Mouse (Mus musculus) heart, adult 2 months (tissue): ENCODE measurements around the gene Kmt2a. TPM values are rescaled to one million over a fixed set of nuclear protein-coding genes. Genes with fewer than 3 reads are reported as not detected.

Experiments used
- DNase-seq, 2 experiments: peaks; one replicate each; pipeline ENCODE4 v3.0.0; 2021
- H3K27ac ChIP-seq: fragments of 200-600 bp; 2 replicates; pipeline ENCODE4 v1.8.1; 2022
- H3K27me3 ChIP-seq: fragments of 200-500 bp; 2 replicates; pipeline ENCODE4 v1.6.1; 2012; ENCODE audit warnings: mild to moderate bottlenecking, low read length, inconsistent platforms, mixed read lengths; ENCODE audit not compliant: control insufficient read depth, insufficient read depth
- H3K36me3 ChIP-seq: fragments of 200-500 bp; 2 replicates; pipeline ENCODE4 v1.6.1; 2012; ENCODE audit warnings: low read length, inconsistent platforms; ENCODE audit not compliant: control insufficient read depth, insufficient read depth
- H3K4me1 ChIP-seq: fragments of 200-500 bp; 2 replicates; pipeline ENCODE4 v1.6.1; 2011; ENCODE audit warnings: low read length; ENCODE audit not compliant: control insufficient read depth, insufficient read depth
- H3K4me3 ChIP-seq: fragments of 200-600 bp; 2 replicates; pipeline ENCODE4 v1.8.1; 2022
- H3K79me2 ChIP-seq: fragments of 200-500 bp; replicated peaks from 2 replicates; pipeline ENCODE4 v1.6.1; 2012; ENCODE audit warnings: mild to moderate bottlenecking, inconsistent platforms, low read length, moderate library complexity, mixed read lengths; ENCODE audit not compliant: control insufficient read depth, insufficient read depth
- H3K9ac ChIP-seq: fragments of 200-500 bp; 2 replicates; pipeline ENCODE4 v1.6.1; 2012; ENCODE audit warnings: low read depth, mild to moderate bottlenecking, control low read depth, inconsistent platforms, low read length, mixed read lengths
- CTCF ChIP-seq: fragments of 200-600 bp; IDR thresholded peaks from 2 replicates; pipeline ENCODE4 v1.8.1; 2022; ENCODE audit warnings: antibody characterized with exemption, mild to moderate bottlenecking, moderate library complexity
- EP300 ChIP-seq: fragments of 200-500 bp; IDR thresholded peaks from 2 replicates; pipeline ENCODE4 v1.6.1; 2011; ENCODE audit warnings: low read depth, low read length, control low read depth; ENCODE audit not compliant: insufficient read depth
- POLR2A ChIP-seq: fragments of 200-500 bp; IDR thresholded peaks from 2 replicates; pipeline ENCODE4 v1.6.1; 2011; ENCODE audit warnings: mild to moderate bottlenecking, low read depth, low read length, control low read depth; ENCODE audit not compliant: insufficient read depth
- WGBS: fragments of 180-500 bp; shearing (Covaris S2); methylation state at CpG from one replicate; pipeline ENCODE4 v1.1.7; 2018; 5-methylcytosine and 5-hydroxymethylcytosine counted together
- intact Hi-C: fragments of 180-260 bp; cut with DNase I; formaldehyde crosslinking; loops from one replicate; pipeline ENCODE4 v1.15.1; 2025
- polyA plus RNA-seq: library from polyadenylated mRNA; depleted of rRNA; stranded (reverse); fragments of >200 nt; gene quantifications from 2 replicates; pipeline ENCODE4 v1.2.3, GENCODE M21; 2012
- total RNA-seq, 2 experiments: library from RNA; stranded (reverse); gene quantifications; 2 replicates each; pipeline ENCODE4 v1.2.3; 2021

The Kmt2a gene
- total and polyA plus RNA-seq, 3 experiments, result 11.8 to 25.9 (median 25.7) TPM

- Histone ChIP-seq H3K4me1 (peaks cover 2% of the 10 kb centered on the region; the same call in 1 of the 2 replicates), H3K79me2 (no peaks in the 10 kb centered on the region), H3K27ac (no peak overlapping the region), H3K27me3 (no peaks in the 10 kb centered on the region), H3K36me3 (peaks cover 2% of the 10 kb centered on the region; the same call in 1 of the 2 replicates), H3K4me3 (no peak overlapping the region), H3K9ac (no peak overlapping the region)
- no peak for DNase-seq
- intact Hi-C loops, result no loop called here
- TF ChIP-seq POLR2A, result no peak
- TF ChIP-seq CTCF, result peak; percentile 59
- no peak for TF ChIP-seq EP300
- 68% methylated on average over 4 of the region's 4 CpGs for WGBS
These were observed 19.3 kb upstream of the Kmt2a start for GRCm38 (mm10) chr9:44900402-44900801.

DNA sequence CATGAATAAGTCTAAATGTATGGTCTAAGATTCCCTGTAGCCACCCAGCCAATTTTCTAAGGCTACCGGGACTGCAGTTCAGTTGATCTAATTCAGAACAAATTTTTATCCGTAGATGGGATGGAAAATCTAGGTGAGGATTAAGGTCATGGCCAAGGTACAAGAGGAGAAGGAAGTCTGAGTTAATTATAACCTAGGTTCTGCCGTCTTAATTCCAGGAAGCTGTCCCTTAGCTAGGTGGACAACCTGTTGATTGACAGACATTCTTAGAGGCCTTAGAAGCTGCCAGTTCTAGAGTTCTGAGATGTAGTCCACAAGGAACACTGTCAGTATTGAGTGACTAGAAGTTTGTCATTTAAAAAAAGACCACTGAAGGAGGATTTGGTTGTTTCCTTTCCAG lies 18.6 kb upstream of the Kmt2a start:
- Histone ChIP-seq H3K9ac (no peak overlapping the region), H3K27ac (no peak overlapping the region), H3K27me3 (no peaks in the 10 kb centered on the region), H3K4me3 (no peak overlapping the region), H3K4me1 (no peaks in the 10 kb centered on the region), H3K36me3 (no peaks in the 10 kb centered on the region), H3K79me2 (no peaks in the 10 kb centered on the region)
- DNase-seq, result no peak
- no peak for TF ChIP-seq CTCF
- no peak for TF ChIP-seq EP300
- no peak for TF ChIP-seq POLR2A
- intact Hi-C loops, result no loop called here
- 52% methylated on average over 3 of the region's 3 CpGs for WGBS

DNA sequence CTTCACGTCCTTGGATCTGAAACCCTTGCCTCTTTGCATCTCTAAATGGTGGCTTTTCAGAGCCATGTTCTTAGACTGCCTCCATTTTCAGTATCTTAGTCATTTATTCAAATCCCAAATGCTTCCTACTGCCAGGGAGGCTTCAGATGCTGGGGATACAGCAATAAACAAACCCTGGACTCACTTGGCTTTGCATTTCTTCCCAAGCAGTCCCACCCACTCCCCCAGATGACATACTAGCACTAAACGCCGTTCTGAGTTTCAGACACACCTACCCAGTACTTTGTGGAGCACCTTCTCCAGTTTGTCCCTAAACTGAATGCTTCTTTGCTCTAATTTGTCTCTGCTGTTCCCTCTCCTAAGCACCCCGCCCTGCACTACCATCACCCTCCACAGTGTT lies 15.9 kb upstream of the Kmt2a start:
- Histone ChIP-seq H3K4me3 (no peak overlapping the region), H3K9ac (no peak overlapping the region), H3K36me3 (no peaks in the 10 kb centered on the region), H3K27ac (no peak overlapping the region), H3K4me1 (no peaks in the 10 kb centered on the region), H3K79me2 (no peaks in the 10 kb centered on the region), H3K27me3 (no peaks in the 10 kb centered on the region)
- intact Hi-C loops, result no loop called here
- TF ChIP-seq EP300 (no peak), CTCF (no peak), POLR2A (no peak)
- no peak for DNase-seq
- WGBS, result 67% methylated on average over 4 of the region's 4 CpGs

- 34% methylated on average over 3 of the region's 3 CpGs for WGBS
- no peak overlapping the region for H3K4me3 ChIP-seq
- H3K4me1 ChIP-seq, result no peaks in the 10 kb centered on the region
- intact Hi-C loops, result no loop called here
- no peaks in the 10 kb centered on the region for H3K36me3 ChIP-seq
- no peaks in the 10 kb centered on the region for H3K27me3 ChIP-seq
- no peak overlapping the region for H3K9ac ChIP-seq
- H3K79me2 ChIP-seq, result no peaks in the 10 kb centered on the region
- no peak for TF ChIP-seq POLR2A
- no peak for TF ChIP-seq EP300
- TF ChIP-seq CTCF, result no peak
- DNase-seq, result no peak
- H3K27ac ChIP-seq, result no peak overlapping the region
These were observed 11.6 kb upstream of the Kmt2a start for GRCm38 (mm10) chr9:44892664-44893063.

- no peak for DNase-seq
- Histone ChIP-seq H3K79me2 (no peaks in the 10 kb centered on the region), H3K4me1 (no peaks in the 10 kb centered on the region), H3K27ac (no peak overlapping the region), H3K4me3 (no peak overlapping the region), H3K27me3 (no peaks in the 10 kb centered on the region), H3K9ac (no peak overlapping the region), H3K36me3 (no peaks in the 10 kb centered on the region)
- WGBS, result 90% methylated on average over 6 of the region's 6 CpGs
- intact Hi-C loops, result no loop called here
- TF ChIP-seq CTCF, result no peak
- TF ChIP-seq POLR2A, result no peak
- no peak for TF ChIP-seq EP300
These were observed 10.1 kb upstream of the Kmt2a start for GRCm38 (mm10) chr9:44891210-44891609.

DNA sequence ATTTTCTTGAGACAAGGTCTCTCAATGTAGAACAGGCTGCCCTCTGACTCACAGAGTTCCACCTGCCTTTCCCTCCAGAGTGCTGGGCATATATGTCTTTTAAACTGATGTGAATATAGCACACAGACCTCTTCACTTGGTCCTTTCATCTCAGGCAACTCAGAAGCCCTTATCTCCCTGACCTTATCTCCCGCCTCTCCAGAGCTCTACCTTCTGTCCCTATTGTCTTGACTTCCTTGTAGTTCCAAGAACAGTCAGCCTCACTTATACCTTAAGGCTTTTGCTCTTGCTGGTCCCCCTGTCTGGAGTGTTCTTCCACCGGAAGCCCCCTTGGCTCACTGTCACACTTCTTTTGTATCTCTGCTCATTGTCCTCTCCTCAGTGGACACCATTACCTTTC lies 9.0 kb upstream of the Kmt2a start:
- Histone ChIP-seq H3K4me1 (no peaks in the 10 kb centered on the region), H3K4me3 (no peak overlapping the region), H3K79me2 (no peaks in the 10 kb centered on the region), H3K27ac (no peak overlapping the region), H3K9ac (no peak overlapping the region), H3K27me3 (no peaks in the 10 kb centered on the region), H3K36me3 (no peaks in the 10 kb centered on the region)
- no peak for DNase-seq
- TF ChIP-seq EP300, result no peak
- TF ChIP-seq POLR2A, result no peak
- no peak for TF ChIP-seq CTCF
- WGBS, result 32% methylated on average over 2 of the region's 2 CpGs
- intact Hi-C loops, result no loop called here
